Mouse (Mus musculus) ES-Bruce4 (cell line): ENCODE data around the gene Olfr429. TPM values are rescaled to one million over a fixed set of nuclear protein-coding genes. Genes with fewer than 3 reads are reported as not detected.

ENCODE experiments used
- H3K27ac ChIP-seq: 2 replicates; pipeline ENCODE4 v1.5.1; 2012; ENCODE audit warnings: low read length, inconsistent platforms; ENCODE audit not compliant: insufficient read depth
- H3K27me3 ChIP-seq: 2 replicates; pipeline ENCODE4 v1.6.1; 2012; ENCODE audit warnings: mild to moderate bottlenecking, low read length, inconsistent platforms; ENCODE audit not compliant: control insufficient read depth, poor library complexity, insufficient read depth, severe bottlenecking
- H3K36me3 ChIP-seq: 2 replicates; pipeline ENCODE4 v1.6.1; 2012; ENCODE audit warnings: inconsistent platforms, mild to moderate bottlenecking, low read length, moderate library complexity; ENCODE audit not compliant: control insufficient read depth, poor library complexity, insufficient read depth, severe bottlenecking
- H3K4me1 ChIP-seq: one replicate; pipeline ENCODE4 v1.8.1; 2011; ENCODE audit warnings: low read length; ENCODE audit not compliant: control insufficient read depth, insufficient read depth
- H3K4me3 ChIP-seq: 2 replicates; pipeline ENCODE4 v1.5.1; 2011; ENCODE audit warnings: low read depth, mild to moderate bottlenecking, low read length
- H3K9ac ChIP-seq: 2 replicates; pipeline ENCODE4 v1.6.1; 2012; ENCODE audit warnings: low read depth, mild to moderate bottlenecking, inconsistent platforms; ENCODE audit not compliant: poor library complexity, severe bottlenecking
- H3K9me3 ChIP-seq: replicated peaks from 2 replicates; pipeline ENCODE4 v1.6.1; 2012; ENCODE audit warnings: mild to moderate bottlenecking, low read length, inconsistent platforms; ENCODE audit not compliant: control insufficient read depth, poor library complexity, insufficient read depth, severe bottlenecking
- CTCF ChIP-seq: IDR thresholded peaks from one replicate; pipeline ENCODE4 v1.8.1; 2011; ENCODE audit warnings: low read depth, low read length
- EP300 ChIP-seq: IDR thresholded peaks from 2 replicates; pipeline ENCODE4 v1.6.1; 2011; ENCODE audit warnings: low read depth, low read length; ENCODE audit not compliant: insufficient read depth
- POLR2A ChIP-seq: IDR thresholded peaks from one replicate; pipeline ENCODE4 v1.8.1; 2011; ENCODE audit warnings: low read length; ENCODE audit not compliant: insufficient read depth
- polyA plus RNA-seq: library from polyadenylated mRNA; stranded (reverse); fragments of >200 nt; gene quantifications from 2 replicates; pipeline ENCODE4 v1.2.4, GENCODE M21; 2011; ENCODE audit warnings: low read depth; ENCODE audit not compliant: missing spikeins, insufficient read depth, insufficient read length

Gene Olfr429
- polyA plus RNA-seq, 1 experiment: not detected

- Histone ChIP-seq H3K9me3 (no peaks in the 10 kb centered on the region), H3K4me1 (no peaks in the 10 kb centered on the region), H3K4me3 (no peak overlapping the region), H3K27me3 (no peaks in the 10 kb centered on the region), H3K36me3 (no peaks in the 10 kb centered on the region), H3K27ac (no peak overlapping the region), H3K9ac (no peak overlapping the region)
- TF ChIP-seq EP300 (no peak), POLR2A (no peak), CTCF (no peak)
These were observed 28.9 kb upstream of the Olfr429 start for GRCm38 (mm10) chr1:174055248-174055647.

- TF ChIP-seq CTCF: no peak
- TF ChIP-seq EP300: no peak
- H3K27me3 ChIP-seq: no peaks in the 10 kb centered on the region
- H3K4me3 ChIP-seq: no peak within 1 kb of the TSS
- no peak within 1 kb of the TSS for H3K9ac ChIP-seq
- no peaks in the 10 kb centered on the region for H3K36me3 ChIP-seq
- H3K4me1 ChIP-seq: no peaks in the 10 kb centered on the region
- H3K9me3 ChIP-seq: no peaks in the 10 kb centered on the region
- H3K27ac ChIP-seq: no peak within 1 kb of the TSS
These were observed 17.8 kb upstream of the Olfr429 start, which contains the start of gene Olfr430 for GRCm38 (mm10) chr1:174066305-174066704. Gene Olfr430, plus strand, starts transcription at chr1:174066605.

DNA sequence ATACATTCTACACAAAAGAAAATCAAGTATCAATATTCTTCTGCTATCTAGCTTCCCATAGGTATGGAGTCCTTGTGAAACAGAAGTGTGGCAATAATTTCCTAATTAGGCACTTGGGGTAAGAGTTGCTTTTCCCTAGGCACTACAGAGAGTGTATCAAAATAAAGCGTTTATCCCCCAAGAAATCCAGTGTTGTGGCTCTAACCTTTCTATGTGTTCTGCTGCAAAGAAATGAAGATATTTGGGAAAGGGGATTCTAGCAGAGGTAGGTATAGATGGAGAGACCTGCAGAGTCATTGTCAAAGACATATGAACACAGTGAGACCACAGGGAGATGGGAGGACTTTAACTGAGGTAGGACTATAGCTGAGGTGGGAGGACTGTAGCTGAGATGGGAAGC is 12.5 kb downstream of the Olfr429 start, which contains the start of gene Olfr427:
Gene Olfr427 (plus strand): TSS at position 301 of the 400 bp plus-strand sequence.
- Histone ChIP-seq H3K27me3 (no peaks in the 10 kb centered on the region), H3K27ac (no peak within 1 kb of the TSS), H3K4me3 (no peak within 1 kb of the TSS), H3K4me1 (no peaks in the 10 kb centered on the region), H3K9me3 (no peaks in the 10 kb centered on the region), H3K36me3 (no peaks in the 10 kb centered on the region), H3K9ac (no peak within 1 kb of the TSS)
- TF ChIP-seq CTCF (no peak), EP300 (no peak), POLR2A (no peak)

GRCm38 (mm10) chr1:174103735-174104134 is 19.6 kb downstream of the Olfr429 start:
- Histone ChIP-seq H3K27ac (no peak overlapping the region), H3K27me3 (no peaks in the 10 kb centered on the region), H3K9me3 (no peaks in the 10 kb centered on the region), H3K9ac (no peak overlapping the region), H3K36me3 (no peaks in the 10 kb centered on the region), H3K4me1 (no peaks in the 10 kb centered on the region), H3K4me3 (no peak overlapping the region)
- TF ChIP-seq CTCF: no peak
- no peak for TF ChIP-seq EP300
- TF ChIP-seq POLR2A: no peak

DNA sequence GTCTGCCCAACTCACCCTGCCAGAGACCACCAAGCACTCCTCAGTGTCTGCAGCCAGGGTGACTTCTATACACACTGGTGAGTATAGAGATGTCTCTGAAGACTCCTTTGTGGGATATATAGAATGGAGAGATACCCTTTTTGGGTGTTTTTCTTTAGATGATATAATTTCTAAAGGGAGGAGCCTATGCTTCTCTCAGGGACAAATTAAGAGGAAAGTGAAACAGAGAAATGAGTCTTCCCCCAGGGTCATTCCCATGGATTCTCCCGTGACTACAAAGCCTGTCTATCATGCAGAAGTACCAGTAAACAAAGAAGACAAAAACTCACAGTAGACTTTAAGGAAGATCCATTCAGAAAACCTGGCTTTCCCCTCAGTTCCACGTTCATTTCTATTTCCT is 36.9 kb downstream of the Olfr429 start, which contains the start of gene Olfr231:
Gene Olfr231 (minus strand): TSS at position 101 of the 400 bp plus-strand sequence.
- no peak within 1 kb of the TSS for H3K4me3 ChIP-seq
- no peak for TF ChIP-seq CTCF

DNA sequence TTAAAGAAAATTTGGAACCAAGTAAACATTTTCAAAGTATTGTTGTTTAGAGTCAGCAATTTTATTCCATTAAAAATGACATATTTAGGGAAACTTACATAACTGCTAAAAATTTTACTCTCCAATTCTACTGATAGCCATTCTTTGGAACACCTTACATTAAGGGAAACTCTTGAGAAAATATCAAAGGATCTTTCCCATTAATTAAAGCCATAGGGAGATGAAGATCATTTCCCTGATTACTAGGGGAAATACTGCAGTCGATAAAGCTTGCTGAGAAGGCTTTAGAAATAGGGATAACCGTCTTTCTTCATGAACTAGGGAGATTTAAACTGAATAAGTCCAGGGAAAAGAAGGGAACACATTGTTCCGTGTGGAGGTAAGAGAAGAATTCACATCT is 47.1 kb downstream of the Olfr429 start, which contains the start of gene Olfr424:
Gene Olfr424 (plus strand): TSS at position 301 of the 400 bp plus-strand sequence.
- Histone ChIP-seq H3K9me3 (no peaks in the 10 kb centered on the region), H3K27ac (no peak within 1 kb of the TSS), H3K4me1 (no peaks in the 10 kb centered on the region), H3K27me3 (no peaks in the 10 kb centered on the region), H3K9ac (no peak within 1 kb of the TSS), H3K36me3 (no peaks in the 10 kb centered on the region), H3K4me3 (no peak within 1 kb of the TSS)
- TF ChIP-seq POLR2A: no peak
- TF ChIP-seq CTCF: no peak
- TF ChIP-seq EP300: no peak

More for the DNA sequence above, 36.9 kb downstream of the Olfr429 start, which contains the start of gene Olfr231:
- no peaks in the 10 kb centered on the region for H3K27me3 ChIP-seq
- no peaks in the 10 kb centered on the region for H3K4me1 ChIP-seq
- H3K36me3 ChIP-seq: no peaks in the 10 kb centered on the region
- no peak within 1 kb of the TSS for H3K9ac ChIP-seq
- H3K9me3 ChIP-seq: no peaks in the 10 kb centered on the region
- no peak within 1 kb of the TSS for H3K27ac ChIP-seq
